Mouse (Mus musculus) brain, embryonic 14.5 days (tissue): ENCODE measurements around the gene Suclg1.

Experiments
- CTCF ChIP-seq: fragments of 200-500 bp; IDR thresholded peaks from 2 replicates; pipeline ENCODE4 v1.5.1; 2012; ENCODE audit warnings: inconsistent platforms, mild to moderate bottlenecking, moderate library complexity, borderline replicate concordance; ENCODE audit not compliant: insufficient read depth, insufficient read length; ENCODE audit errors: extremely low read depth
- POLR2A ChIP-seq: fragments of 200-500 bp; IDR thresholded peaks from 2 replicates; pipeline ENCODE4 v1.6.1; 2012; ENCODE audit warnings: mild to moderate bottlenecking, inconsistent platforms, borderline replicate concordance; ENCODE audit not compliant: poor library complexity, insufficient read depth, insufficient read length, severe bottlenecking; ENCODE audit errors: extremely low read depth

GRCm38 (mm10) chr6:73228881-73229280 is 19.3 kb upstream of the Suclg1 start:
- TF ChIP-seq CTCF (no peak), POLR2A (no peak)
